Mouse (Mus musculus) spleen, adult 2 months (tissue): Measurements from ENCODE around the gene Kmt2d.

Experiments
- CTCF ChIP-seq: fragments of 200-500 bp; IDR thresholded peaks from 2 replicates; pipeline ENCODE4 v1.5.1; 2011; ENCODE audit warnings: mild to moderate bottlenecking, inconsistent platforms; ENCODE audit not compliant: insufficient read depth, insufficient read length, insufficient replicate concordance; ENCODE audit errors: extremely low read depth
- POLR2A ChIP-seq: fragments of 200-500 bp; IDR thresholded peaks from 2 replicates; pipeline ENCODE4 v1.6.1; 2011; ENCODE audit warnings: low read depth, low read length, inconsistent platforms

DNA sequence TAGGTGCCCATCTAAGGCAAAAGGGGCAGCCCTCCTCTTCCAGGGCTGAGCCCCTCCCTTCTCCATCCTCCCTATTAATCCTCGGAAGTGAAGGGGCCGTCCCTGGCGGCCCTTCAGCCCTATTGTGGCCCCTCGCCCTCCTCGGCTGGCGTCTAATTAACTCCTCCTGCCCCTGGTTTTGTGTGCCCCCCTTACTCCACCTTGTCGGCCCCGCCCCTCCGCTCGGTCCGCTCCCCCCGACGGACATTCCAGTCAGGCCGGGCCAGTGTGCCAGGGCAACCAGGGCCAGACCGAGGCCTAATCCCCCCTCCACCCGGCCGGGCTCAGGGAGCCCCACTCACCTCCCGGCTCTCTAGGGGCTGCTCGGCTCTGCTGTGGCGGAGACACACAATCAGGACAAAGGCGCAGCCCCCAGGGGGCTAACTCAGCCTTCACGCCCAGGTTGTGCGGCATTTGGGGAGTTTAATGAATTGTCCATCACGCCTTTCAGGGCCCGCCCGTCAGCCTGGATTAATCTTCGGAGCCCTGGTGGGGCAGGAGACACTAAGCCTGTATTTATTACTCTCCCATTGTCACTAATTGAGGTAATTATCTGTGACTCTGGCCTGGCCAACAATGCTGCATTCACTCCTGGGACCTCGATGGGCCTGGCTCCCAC, 73.0 kb downstream of the Kmt2d start:
- TF ChIP-seq CTCF (no peak), POLR2A (no peak)
